Mouse (Mus musculus) heart, embryonic 14.5 days (tissue): Measurements from ENCODE around the gene Gm11639. TPM values are rescaled to one million over a fixed set of nuclear protein-coding genes. Genes with fewer than 3 reads are reported as not detected.

Experiments
- ATAC-seq: fragments of 200-750 bp; cut with Nextera tagmentation; 2 replicates; pipeline ENCODE4 v1.8.0; 2017; ENCODE audit warnings: low read depth, moderate TSS enrichment; ENCODE audit not compliant: insufficient number of reproducible peaks, insufficient read depth, low FRiP score
- H3K27ac ChIP-seq, 2 experiments: fragments of 200-500 bp in 1 of 2; fragments of 300-500 bp in 1 of 2; sonication (generic) in 1 of 2; replicated peaks in 1 of 2; 2 replicates each; pipeline ENCODE4 v1.5.1; 2012 to 2014; ENCODE audit warnings: low read depth in 2 of 2, low read length in 2 of 2, control low read depth in 1 of 2, mild to moderate bottlenecking in 1 of 2, mixed read lengths in 1 of 2; ENCODE audit not compliant: control insufficient read depth in 1 of 2, insufficient read depth in 1 of 2
- H3K27me3 ChIP-seq: fragments of 300-500 bp; sonication (generic); 2 replicates; pipeline ENCODE4 v1.6.1; 2014; ENCODE audit warnings: mild to moderate bottlenecking, low read length, control low read depth; ENCODE audit not compliant: control insufficient read depth, insufficient read depth
- H3K36me3 ChIP-seq: fragments of 300-500 bp; sonication (generic); 2 replicates; pipeline ENCODE4 v1.6.1; 2014; ENCODE audit warnings: mild to moderate bottlenecking, control low read depth, low read length, mixed read lengths; ENCODE audit not compliant: control insufficient read depth, insufficient read depth
- H3K4me1 ChIP-seq, 2 experiments: fragments of 200-500 bp in 1 of 2; fragments of 300-500 bp in 1 of 2; sonication (generic) in 1 of 2; 2 replicates each; pipeline ENCODE4 v1.6.1; 2012 to 2014; ENCODE audit warnings: low read length in 2 of 2, control low read depth in 1 of 2, mixed read lengths in 1 of 2; ENCODE audit not compliant: control insufficient read depth in 2 of 2, insufficient read depth in 2 of 2
- H3K4me2 ChIP-seq: fragments of 300-500 bp; sonication (generic); 2 replicates; pipeline ENCODE4 v1.6.1; 2014; ENCODE audit warnings: mild to moderate bottlenecking, low read length
- H3K4me3 ChIP-seq, 2 experiments: fragments of 200-500 bp in 1 of 2; fragments of 300-500 bp in 1 of 2; sonication (generic) in 1 of 2; 2 replicates each; pipeline ENCODE4 v1.5.1; 2012 to 2014; ENCODE audit warnings: low read length in 2 of 2, mild to moderate bottlenecking in 2 of 2, control low read depth in 1 of 2, low read depth in 1 of 2, moderate library complexity in 1 of 2; ENCODE audit not compliant: control insufficient read depth in 1 of 2, insufficient read depth in 1 of 2
- H3K9ac ChIP-seq: fragments of 300-500 bp; sonication (generic); 2 replicates; pipeline ENCODE4 v1.6.1; 2014; ENCODE audit warnings: mild to moderate bottlenecking, low read length
- H3K9me3 ChIP-seq: fragments of 300-500 bp; sonication (generic); 2 replicates; pipeline ENCODE4 v1.6.1; 2016; ENCODE audit warnings: low read length, control low read depth; ENCODE audit not compliant: control insufficient read depth
- WGBS: fragments of 180-500 bp; shearing (Covaris S2); extraction: QIAGEN DNeasy Blood & Tissue Kit; methylation state at CpG from one replicate; pipeline ENCODE4 v1.1.7; 2014; 5-methylcytosine and 5-hydroxymethylcytosine counted together
- polyA plus RNA-seq: library from polyadenylated mRNA; unstranded; fragments of >200 nt; fragmentation: Nextera tagmentation; extraction: Ambion mirVana; gene quantifications from 2 replicates; pipeline ENCODE4 v1.2.1, GENCODE M21; 2014

Gm11639 gene
- polyA plus RNA-seq: 0.01 TPM in 1 of 2 replicates, not detected in the other

- Histone ChIP-seq H3K4me3 (peak within 1 kb of the TSS in 1 of 2 experiments; percentile 2; a peak in 1 of 4 replicates), H3K4me2 (peak within 1 kb of the TSS; percentile 29), H3K9me3 (no peaks in the 10 kb centered on the region), H3K27me3 (no peaks in the 10 kb centered on the region), H3K9ac (no peak within 1 kb of the TSS), H3K4me1 (peaks cover 0 to 2% of the 10 kb centered on the region in 2 experiments; a peak in 1 of 4 replicates), H3K36me3 (no peaks in the 10 kb centered on the region), H3K27ac (no peak within 1 kb of the TSS)
- WGBS: 22% methylated on average over 23 of the region's 23 CpGs
- no peak for ATAC-seq
Observed at GRCm38 (mm10) chr11:104685548-104685947, at the start of gene Gm11639. Gene Gm11639 (plus strand): TSS chr11:104685707.

DNA sequence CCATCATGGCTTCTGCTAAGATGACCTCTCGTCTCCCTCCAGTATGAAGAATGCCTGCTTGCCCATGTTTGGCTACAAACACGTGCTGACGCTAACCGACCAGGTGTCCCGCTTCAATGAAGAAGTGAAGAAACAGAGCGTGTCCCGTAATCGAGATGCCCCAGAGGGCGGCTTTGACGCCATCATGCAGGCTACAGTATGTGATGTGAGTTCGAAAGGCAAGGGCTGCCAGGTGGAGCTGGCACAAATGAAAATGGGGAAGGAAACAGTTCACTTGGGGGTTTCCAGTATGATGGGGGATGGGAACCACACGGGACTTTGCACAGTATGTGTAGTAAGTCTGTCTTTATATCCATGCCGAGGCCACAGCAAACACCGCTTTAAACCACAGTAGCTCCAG lies 48.5 kb upstream of the Gm11639 start:
- 89% methylated on average over 14 of the region's 14 CpGs for WGBS
- Histone ChIP-seq H3K9ac (no peak overlapping the region), H3K4me2 (no peak overlapping the region), H3K27me3 (no peaks in the 10 kb centered on the region), H3K4me1 (no peaks in the 10 kb centered on the region), H3K9me3 (no peaks in the 10 kb centered on the region), H3K4me3 (no peak overlapping the region), H3K36me3 (peaks cover 4% of the 10 kb centered on the region; the same call in 1 of the 2 replicates), H3K27ac (no peak overlapping the region)
- no peak for ATAC-seq

DNA sequence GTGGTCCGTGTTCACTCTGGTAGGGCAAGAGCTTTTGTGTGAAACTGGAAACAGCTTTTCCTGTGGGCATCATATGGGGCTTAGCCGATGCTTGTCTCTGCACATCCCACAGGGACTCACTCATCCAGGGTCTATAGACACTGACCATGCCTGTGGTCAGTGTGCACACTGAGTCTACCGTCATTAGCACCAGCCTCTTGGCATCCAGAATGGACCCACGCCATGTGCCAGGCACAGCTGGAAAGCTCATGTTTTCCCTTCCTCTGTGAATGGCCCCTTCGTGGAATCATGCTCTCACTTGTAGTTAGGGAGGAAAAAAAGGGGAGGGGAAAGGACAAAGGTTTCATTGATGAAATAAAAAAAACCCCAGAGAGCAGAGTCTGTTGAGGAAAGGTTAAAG lies 47.5 kb upstream of the Gm11639 start:
- H3K36me3 ChIP-seq: peaks cover 4% of the 10 kb centered on the region; the same call in 1 of the 2 replicates
- ATAC-seq: no peak
- WGBS: 76% methylated on average over 5 of the region's 5 CpGs

GRCm38 (mm10) chr11:104638906-104639305 lies 46.6 kb upstream of the Gm11639 start:
- no peak overlapping the region for H3K4me3 ChIP-seq
- H3K4me1 ChIP-seq: no peaks in the 10 kb centered on the region
- no peaks in the 10 kb centered on the region for H3K9me3 ChIP-seq
- H3K27ac ChIP-seq: no peak overlapping the region
- H3K36me3 ChIP-seq: peaks cover 4% of the 10 kb centered on the region; the same call in 1 of the 2 replicates
- no peak overlapping the region for H3K9ac ChIP-seq
- WGBS: 61% methylated on average over 2 of the region's 2 CpGs
- no peak for ATAC-seq
- no peaks in the 10 kb centered on the region for H3K27me3 ChIP-seq
- H3K4me2 ChIP-seq: no peak overlapping the region

More for the DNA sequence above, 47.5 kb upstream of the Gm11639 start:
- H3K9me3 ChIP-seq: no peaks in the 10 kb centered on the region
- H3K4me2 ChIP-seq: no peak overlapping the region
- no peak overlapping the region for H3K4me3 ChIP-seq
- no peak overlapping the region for H3K9ac ChIP-seq
- no peak overlapping the region for H3K27ac ChIP-seq
- H3K27me3 ChIP-seq: no peaks in the 10 kb centered on the region
- no peaks in the 10 kb centered on the region for H3K4me1 ChIP-seq

DNA sequence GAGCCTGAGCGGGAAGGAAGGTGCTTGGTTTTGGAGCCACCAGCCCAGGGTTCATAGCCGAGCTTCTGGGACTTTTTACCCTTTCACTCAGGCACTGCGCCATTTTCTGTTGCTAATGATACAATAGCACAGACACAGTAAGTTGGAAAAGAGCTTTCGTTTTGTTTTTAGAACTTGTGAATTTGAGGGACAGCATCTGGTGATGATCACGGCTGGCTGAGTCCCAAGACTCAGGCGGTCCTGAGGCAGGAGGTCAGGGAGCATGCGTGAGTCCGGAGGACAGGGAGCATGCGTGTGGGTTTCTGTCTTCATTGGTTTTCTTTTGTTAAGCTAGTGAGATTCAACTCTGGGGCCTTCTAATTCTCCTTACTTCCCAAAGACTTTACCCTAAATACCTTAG lies 45.9 kb upstream of the Gm11639 start:
- no peak overlapping the region for H3K27ac ChIP-seq
- 80% methylated on average over 9 of the region's 9 CpGs for WGBS
- H3K9me3 ChIP-seq: no peaks in the 10 kb centered on the region
- H3K4me3 ChIP-seq: no peak overlapping the region
- no peak for ATAC-seq
- no peak overlapping the region for H3K9ac ChIP-seq
- H3K27me3 ChIP-seq: no peaks in the 10 kb centered on the region
- H3K4me2 ChIP-seq: no peak overlapping the region
- H3K36me3 ChIP-seq: peaks cover 4% of the 10 kb centered on the region; the same call in 1 of the 2 replicates
- H3K4me1 ChIP-seq: no peaks in the 10 kb centered on the region

- Histone ChIP-seq H3K27ac (no peak overlapping the region), H3K4me2 (no peak overlapping the region), H3K27me3 (no peaks in the 10 kb centered on the region), H3K9me3 (no peaks in the 10 kb centered on the region), H3K36me3 (peaks cover 4% of the 10 kb centered on the region; the same call in 1 of the 2 replicates), H3K4me3 (no peak overlapping the region), H3K4me1 (no peaks in the 10 kb centered on the region), H3K9ac (no peak overlapping the region)
- 77% methylated on average over 10 of the region's 10 CpGs for WGBS
- ATAC-seq: no peak
Observed at GRCm38 (mm10) chr11:104640894-104641293, 44.6 kb upstream of the Gm11639 start.

- H3K27ac ChIP-seq: no peak overlapping the region
- ATAC-seq: no peak
- H3K9ac ChIP-seq: no peak overlapping the region
- H3K27me3 ChIP-seq: no peaks in the 10 kb centered on the region
- H3K36me3 ChIP-seq: no peaks in the 10 kb centered on the region
- no peaks in the 10 kb centered on the region for H3K9me3 ChIP-seq
- WGBS: 91% methylated on average over 4 of the region's 4 CpGs
- no peak overlapping the region for H3K4me2 ChIP-seq
- H3K4me1 ChIP-seq: peaks cover 0 to 3% of the 10 kb centered on the region in 2 experiments; a peak in 1 of 4 replicates
- H3K4me3 ChIP-seq: no peak overlapping the region
Observed at GRCm38 (mm10) chr11:104643236-104643635, 42.3 kb upstream of the Gm11639 start.

DNA sequence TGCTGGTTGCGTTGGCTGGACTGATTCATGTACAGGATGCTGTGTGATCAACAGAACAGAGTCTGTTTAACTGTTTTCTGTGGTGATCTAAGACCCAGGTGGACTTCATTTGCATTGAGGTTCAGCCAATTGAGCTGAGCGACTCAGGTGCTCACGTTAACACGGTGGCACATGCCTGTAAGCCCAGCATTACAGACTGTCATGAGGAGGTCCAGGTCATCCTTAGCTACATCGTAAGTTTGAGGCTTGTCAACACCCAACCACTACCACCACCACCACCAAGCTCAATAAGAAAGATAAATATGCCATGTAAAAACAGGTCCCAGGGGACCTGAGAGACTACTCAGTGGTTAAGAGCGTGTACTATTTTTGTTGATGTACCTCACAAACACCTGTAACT lies 40.1 kb upstream of the Gm11639 start:
- no peaks in the 10 kb centered on the region for H3K9me3 ChIP-seq
- no peaks in the 10 kb centered on the region for H3K36me3 ChIP-seq
- ATAC-seq: no peak
- no peak overlapping the region for H3K4me2 ChIP-seq
- H3K27me3 ChIP-seq: no peaks in the 10 kb centered on the region
- no peak overlapping the region for H3K4me3 ChIP-seq
- WGBS: 88% methylated on average over 6 of the region's 6 CpGs
- H3K27ac ChIP-seq: no peak overlapping the region
- no peak overlapping the region for H3K9ac ChIP-seq
- H3K4me1 ChIP-seq: peaks cover 0 to 3% of the 10 kb centered on the region in 2 experiments; a peak in 1 of 4 replicates
